Mouse (Mus musculus): ENCODE measurements around the gene Sgca. TPM values are rescaled to one million over a fixed set of nuclear protein-coding genes. Genes with fewer than 3 reads are reported as not detected.

Gene Sgca
- total RNA-seq, 2 experiments from 2014 or later, result 252 to 278 TPM

DNA sequence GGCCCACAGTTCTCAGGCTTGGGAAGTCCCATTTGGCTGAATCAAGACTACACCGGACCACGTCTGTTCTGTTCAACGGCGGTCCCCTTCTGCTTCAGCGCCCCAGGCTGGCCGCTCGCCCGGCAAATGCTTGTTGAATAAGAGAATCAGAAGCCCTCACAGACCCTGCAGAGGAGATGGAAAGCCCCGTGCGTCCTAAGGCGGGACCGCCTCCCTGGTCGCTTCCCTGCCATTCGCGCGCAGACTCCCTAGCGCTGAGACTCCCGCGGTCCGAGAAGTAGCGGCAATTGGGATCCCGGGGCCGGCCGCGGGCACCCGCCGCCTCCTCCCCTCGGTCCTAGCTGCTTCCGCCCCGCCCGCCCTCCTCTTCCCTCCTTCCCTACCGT lies 33.5 kb upstream of the Sgca start, which contains the start of gene Samd14:
Gene Samd14, plus strand, starts transcription at position 251 of the 386 bp plus-strand sequence.
- Histone ChIP-seq H3K4me3 (peak within 1 kb of the TSS; percentile 80), H3K27ac (peak within 1 kb of the TSS; percentile 67)
- TF ChIP-seq CTCF (IDR thresholded peaks at IDR 0.05), result no peak
- DNase-seq, result peak; percentile 73
- intact Hi-C loops (cut with DNase I), result no loop called here

DNA sequence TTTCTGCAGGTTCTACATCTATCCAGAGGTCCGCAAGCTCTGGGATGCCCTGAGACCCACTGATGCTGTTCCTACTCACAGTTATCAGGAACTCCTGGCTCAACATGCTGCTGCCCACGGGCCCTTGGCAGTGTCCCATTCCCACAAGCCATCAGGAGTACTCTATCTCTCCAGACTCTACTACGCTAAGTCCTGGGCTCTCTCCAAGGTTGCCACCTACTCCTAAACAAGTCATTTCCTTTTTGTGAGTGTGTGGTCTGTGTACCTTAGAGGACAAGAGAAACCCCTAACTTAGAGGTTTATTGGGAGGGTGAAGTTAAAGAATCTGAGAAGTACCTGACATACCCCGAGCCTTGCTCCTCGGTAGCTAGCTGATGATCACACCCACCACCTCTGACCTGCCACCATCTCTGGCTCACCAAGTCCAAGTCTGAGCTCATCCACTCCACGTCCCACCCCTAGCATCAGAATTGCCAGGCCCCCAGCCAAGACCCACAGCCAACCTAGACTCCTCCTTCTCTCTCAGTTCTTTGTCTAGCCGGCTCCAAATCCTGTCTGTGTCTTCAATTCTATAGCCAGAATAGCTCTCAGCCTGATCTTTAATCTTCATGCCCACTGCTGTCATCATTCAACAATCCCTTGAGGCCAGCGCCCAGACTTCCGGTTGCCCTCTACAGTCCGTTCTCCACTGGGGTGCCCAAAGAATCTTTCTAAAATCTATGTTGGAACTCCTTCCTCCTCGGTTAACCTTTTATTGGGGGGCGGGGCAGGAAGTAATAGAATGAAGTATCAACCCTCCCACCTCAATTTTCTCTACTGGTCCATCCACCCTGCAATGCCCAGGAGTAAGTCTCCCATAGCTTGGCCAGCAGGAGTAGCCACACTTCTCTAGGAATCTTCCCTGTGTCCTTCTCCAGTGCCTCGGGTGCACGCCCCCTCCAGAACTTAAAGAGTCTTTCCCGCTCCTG lies 32.8 kb upstream of the Sgca start:
- Histone ChIP-seq H3K27ac (peak overlapping the region; percentile 67), H3K4me3 (peak overlapping the region; percentile 80)
- DNase-seq, result no peak
- TF ChIP-seq CTCF (IDR thresholded peaks at IDR 0.05), result no peak
- intact Hi-C loops (cut with DNase I), result no loop called here

DNA sequence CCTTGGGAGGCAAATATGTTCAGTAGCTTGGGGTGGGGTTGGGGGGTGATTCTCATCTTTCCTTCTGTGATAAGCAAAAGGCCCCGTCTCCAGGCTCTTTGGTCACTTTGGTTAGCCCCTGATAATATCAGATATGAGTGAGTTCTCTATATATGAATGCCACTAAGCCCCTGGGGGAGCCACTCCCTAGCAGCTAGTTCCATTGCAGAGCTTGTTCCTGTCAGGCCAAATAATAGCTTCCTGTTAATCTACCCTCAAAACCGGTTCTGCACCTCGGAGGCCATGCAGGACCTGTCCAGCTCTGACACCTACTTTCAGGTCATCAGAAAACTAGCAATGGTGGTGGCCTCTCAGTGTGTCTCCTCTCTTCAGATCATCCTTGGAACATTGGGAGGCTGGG lies 31.3 kb upstream of the Sgca start:
- intact Hi-C loops (cut with DNase I), result no loop called here
- TF ChIP-seq CTCF (IDR thresholded peaks at IDR 0.05), result no peak
- Histone ChIP-seq H3K27ac (no peak overlapping the region), H3K4me3 (no peak overlapping the region)
- no peak for DNase-seq

DNA sequence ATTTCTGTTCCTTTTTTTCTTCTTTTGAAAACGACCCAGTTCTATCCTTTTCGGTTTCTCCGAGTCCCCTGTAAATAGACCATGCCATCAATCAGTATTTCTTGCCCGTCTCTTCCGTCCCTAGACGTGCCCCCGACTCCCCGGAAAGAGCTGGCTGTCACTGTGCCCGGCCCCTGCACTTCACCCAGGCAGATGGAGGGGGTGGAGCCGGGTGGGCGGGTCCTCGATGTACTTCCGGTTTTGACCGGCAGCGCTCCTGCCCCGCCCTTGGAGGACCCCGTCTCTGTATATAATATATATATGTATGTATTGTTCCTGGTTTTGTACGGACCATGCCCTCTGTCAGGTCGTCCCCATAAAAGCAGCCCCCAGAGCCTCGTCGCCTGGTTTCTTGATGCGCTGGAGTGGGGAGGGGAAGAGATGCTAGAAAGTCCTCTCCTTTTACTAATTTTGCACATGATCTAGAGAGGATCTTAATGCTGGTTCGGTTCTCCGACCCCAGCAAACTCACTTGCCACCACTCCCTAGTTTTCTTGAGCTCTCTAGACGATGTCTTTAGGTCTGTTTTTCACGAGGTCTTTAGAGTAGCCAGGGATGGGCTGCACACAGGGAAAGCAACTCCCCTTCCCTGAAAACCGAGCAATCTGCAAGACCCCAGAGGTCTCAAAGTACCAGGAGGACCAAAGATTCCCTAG lies 30.5 kb upstream of the Sgca start:
- Histone ChIP-seq H3K4me3 (peak overlapping the region; percentile 77), H3K27ac (peak overlapping the region; percentile 82)
- peak; percentile 91 for DNase-seq
- intact Hi-C loops (cut with DNase I), result no loop called here
- peak; percentile 14 for TF ChIP-seq CTCF (IDR thresholded peaks at IDR 0.05)

DNA sequence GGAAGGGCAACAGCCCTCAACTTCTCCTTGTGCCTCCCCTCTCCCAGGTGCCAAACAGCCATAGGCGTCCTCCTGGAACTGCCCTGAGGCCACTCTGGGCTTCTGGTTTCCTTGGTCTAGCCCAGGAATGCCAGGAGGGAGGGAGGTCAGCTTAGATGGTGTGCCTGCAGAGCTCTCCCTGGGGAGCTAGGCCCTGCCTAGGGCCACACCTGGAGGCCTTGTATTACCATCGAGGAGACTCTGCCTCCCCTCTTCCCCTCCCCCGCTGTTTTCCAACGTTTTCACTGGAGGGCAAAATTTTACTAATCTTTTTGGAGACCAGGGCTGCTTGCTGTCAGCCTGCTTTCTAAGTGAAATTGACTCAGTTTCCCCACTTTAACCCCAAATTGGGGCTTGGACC lies 29.9 kb upstream of the Sgca start:
- intact Hi-C loops (cut with DNase I), result no loop called here
- peak overlapping the region; percentile 77 for H3K4me3 ChIP-seq
- peak overlapping the region; percentile 82 for H3K27ac ChIP-seq
- TF ChIP-seq CTCF (IDR thresholded peaks at IDR 0.05), result no peak
- peak; percentile 30 for DNase-seq

DNA sequence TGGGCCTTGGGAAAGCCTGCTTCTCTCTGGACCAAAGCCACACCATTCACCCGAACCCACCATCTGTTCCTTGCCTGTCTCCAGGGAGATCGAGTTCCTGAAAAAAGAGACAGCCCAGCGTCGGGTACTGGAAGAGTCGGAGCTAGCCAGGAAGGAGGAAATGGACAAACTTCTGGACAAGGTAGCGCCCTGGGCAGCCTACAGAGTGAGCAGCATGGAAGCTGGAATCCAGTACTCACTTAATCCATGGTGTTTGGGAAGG lies 28.7 kb upstream of the Sgca start:
- TF ChIP-seq CTCF (IDR thresholded peaks at IDR 0.05), result no peak
- Histone ChIP-seq H3K4me3 (no peak overlapping the region), H3K27ac (peak overlapping the region; percentile 31)
- DNase-seq, result no peak
- intact Hi-C loops (cut with DNase I), result no loop called here

DNA sequence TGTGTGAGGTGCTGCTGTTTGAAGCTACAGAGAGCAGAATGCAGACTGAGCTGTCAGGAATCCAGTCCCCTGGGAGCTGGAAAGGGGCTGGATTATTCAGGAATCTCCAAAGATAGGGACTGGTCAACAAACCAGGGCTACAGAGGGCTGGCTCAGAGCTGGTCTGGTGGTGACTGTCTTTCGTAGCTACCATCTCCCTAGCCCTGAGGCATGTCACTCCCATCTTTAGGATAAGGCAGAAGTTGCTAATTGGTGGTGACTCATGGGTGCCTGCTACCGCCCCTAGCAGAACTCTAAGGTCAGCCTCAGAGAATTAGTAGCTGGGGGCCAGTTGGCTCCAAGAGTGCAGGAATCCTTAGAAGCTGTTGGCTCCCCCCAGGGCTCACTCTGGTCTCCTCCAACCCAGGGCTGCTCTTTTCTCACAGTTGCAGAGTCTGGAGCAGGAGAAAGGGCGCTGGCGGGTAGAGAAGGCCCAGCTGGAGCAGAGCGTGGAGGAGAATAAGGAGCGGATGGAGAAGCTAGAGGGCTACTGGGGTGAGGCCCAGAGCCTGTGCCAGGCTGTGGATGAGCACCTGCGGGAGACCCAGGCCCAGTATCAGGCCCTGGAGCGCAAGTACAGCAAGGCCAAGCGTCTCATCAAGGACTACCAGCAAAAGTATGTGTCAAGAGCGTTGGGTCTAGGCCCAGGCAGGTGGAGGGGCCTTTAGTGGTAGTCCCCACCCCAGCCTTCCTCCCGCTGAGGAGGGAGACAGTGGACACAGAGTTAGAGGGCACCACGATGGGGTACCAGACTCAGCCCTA lies 28.2 kb upstream of the Sgca start:
- H3K27ac ChIP-seq, result peak overlapping the region; percentile 31
- intact Hi-C loops (cut with DNase I), result no loop called here
- no peak for TF ChIP-seq CTCF (IDR thresholded peaks at IDR 0.05)
- no peak overlapping the region for H3K4me3 ChIP-seq
- DNase-seq, result peak; percentile 35

DNA sequence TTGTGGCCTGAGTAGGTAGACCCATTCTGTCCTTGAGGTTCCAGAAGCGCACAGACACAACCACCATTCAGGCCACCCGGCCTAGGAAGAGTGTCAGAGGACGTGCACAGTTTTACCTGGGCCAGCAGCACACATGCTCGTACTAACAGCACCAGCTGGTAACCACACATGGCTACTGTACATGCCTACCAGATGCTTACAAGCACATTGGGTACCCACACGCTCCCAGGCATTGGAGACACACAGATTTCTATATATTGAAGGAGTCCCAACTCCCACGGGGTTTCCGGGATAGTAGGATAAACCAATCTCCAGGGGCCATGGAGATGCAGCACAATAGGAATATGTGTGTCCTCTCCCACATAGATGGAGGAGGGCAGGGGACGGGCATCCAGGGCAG lies 26.6 kb upstream of the Sgca start:
- DNase-seq, result peak; percentile 14
- intact Hi-C loops (cut with DNase I), result no loop called here

DNA sequence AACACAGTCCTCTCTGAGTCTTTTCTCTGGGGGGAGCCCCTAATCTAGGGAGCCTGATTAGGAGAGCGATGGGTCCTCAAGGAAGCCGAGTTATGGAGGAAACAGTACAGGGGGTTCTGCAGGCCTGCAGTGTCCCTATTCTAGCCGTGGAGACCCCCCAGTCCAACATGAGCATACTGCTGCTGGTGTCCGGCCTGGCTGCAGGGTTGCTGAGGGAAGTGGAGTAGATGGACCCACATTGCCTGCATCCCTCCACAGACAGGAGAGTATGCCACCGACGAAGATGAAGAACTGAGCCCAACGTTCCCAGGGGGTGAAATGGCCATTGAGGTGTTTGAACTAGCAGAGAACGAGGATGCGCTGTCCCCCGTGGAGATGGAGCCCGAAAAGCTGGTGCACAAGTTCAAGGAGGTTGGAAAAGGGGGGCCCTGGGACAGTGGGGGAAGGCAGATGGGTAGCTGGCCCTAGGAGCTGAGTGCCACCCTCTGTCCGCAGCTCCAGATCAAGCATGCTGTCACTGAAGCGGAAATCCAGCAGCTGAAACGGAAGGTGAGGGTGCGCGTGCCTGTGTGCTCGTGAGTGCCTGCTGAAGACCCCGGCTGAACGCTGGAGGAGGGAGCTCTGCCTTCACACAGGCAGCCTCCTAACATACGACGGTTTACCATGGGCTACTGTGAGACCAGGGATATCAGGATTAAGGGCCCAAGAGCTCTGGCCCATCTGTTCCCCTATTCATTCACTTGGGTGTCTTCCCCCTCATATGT lies 25.6 kb upstream of the Sgca start:
- DNase-seq, result peak; percentile 15
- intact Hi-C loops (cut with DNase I), result loop anchor here (1.0 to 2.0 kb wide), 2 partner anchors 22 to 63 kb away; no protein-coding TSS in a partner anchor
- no peak overlapping the region for H3K4me3 ChIP-seq
- peak overlapping the region; percentile 93 for H3K27ac ChIP-seq
- no peak for TF ChIP-seq CTCF (IDR thresholded peaks at IDR 0.05)

More for the DNA sequence above, 26.6 kb upstream of the Sgca start:
- no peak for TF ChIP-seq CTCF (IDR thresholded peaks at IDR 0.05)
- Histone ChIP-seq H3K4me3 (no peak overlapping the region), H3K27ac (no peak overlapping the region)

DNA sequence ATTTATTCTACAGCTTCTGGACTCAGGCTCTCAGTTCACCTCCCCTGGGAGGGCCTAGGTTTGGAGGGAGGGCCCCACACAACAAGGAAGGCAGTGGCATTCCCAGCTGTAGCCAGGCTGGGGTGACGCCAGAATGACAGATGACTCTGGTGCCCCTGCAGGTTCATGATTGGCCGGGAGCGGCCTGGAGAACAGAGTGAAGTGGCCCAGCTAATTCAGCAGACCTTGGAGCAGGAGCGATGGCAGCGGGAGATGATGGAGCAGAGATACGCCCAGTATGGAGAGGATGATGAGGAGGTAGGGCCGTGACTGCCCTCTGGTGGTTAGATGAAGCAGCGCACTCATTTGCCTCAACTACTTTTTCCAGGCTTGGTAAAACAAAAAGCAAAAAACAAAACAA lies 24.9 kb upstream of the Sgca start:
- peak overlapping the region; percentile 50 for H3K4me3 ChIP-seq
- DNase-seq, result peak; percentile 74
- intact Hi-C loops (cut with DNase I), result loop anchor here (1.0 to 2.0 kb wide), 2 partner anchors 22 to 62 kb away; no protein-coding TSS in a partner anchor
- TF ChIP-seq CTCF (IDR thresholded peaks at IDR 0.05), result peak; percentile 99
- peak overlapping the region; percentile 93 for H3K27ac ChIP-seq

DNA sequence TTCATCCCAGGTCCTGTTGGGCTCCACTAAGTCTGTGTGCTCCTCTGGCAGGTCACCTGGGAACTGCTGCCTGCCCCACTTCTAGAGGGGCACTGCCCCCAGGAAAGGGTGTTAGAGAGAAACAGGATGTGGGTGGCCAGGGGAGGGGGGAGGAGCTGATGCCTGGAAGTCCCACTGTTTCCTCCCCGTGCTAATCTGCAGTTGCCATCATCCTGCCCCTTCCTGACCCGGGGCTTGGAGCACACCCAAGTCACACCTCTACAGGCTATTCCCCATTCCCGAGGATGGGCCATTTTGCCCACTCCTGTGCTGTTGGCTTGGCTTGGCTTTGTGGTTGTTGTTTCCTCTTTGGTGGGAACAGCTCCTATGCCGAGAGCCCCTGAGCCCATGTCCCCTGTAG lies 24.4 kb upstream of the Sgca start:
- no peak for TF ChIP-seq CTCF (IDR thresholded peaks at IDR 0.05)
- peak; percentile 59 for DNase-seq
- Histone ChIP-seq H3K27ac (peak overlapping the region; percentile 93), H3K4me3 (peak overlapping the region; percentile 50)
- intact Hi-C loops (cut with DNase I), result loop anchor here (2.0 kb wide), 1 partner anchor 62 kb away; no protein-coding TSS in a partner anchor

DNA sequence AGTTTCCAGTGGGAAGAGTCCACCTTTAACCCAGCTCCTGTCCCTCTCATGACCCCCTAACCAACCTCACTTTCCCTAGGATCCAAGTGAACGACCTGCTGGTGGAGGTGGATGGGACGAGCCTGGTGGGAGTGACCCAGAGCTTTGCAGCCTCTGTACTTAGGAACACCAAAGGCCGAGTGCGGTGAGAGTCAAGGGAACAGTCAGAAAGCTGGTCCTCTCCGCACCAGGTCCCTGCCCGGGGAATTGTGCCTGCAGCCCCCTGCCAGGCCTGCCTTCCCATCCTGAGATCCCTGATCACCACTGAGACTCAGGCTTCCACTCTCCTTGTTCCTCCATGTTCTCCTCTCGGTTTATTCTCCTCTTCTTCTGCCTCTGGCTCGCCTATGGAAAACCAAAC lies 24.0 kb upstream of the Sgca start:
- Histone ChIP-seq H3K4me3 (peak overlapping the region; percentile 50), H3K27ac (peak overlapping the region; percentile 93)
- no peak for TF ChIP-seq CTCF (IDR thresholded peaks at IDR 0.05)
- intact Hi-C loops (cut with DNase I), result loop anchor here (2.0 kb wide), 1 partner anchor 61 kb away; no protein-coding TSS in a partner anchor
- DNase-seq, result peak; percentile 24
